ENCODE assay signal across 8 mouse cellular contexts in genomic region chr12:111696239-111696638, GRCm38 (mm10). TPM values are rescaled to one million over a fixed set of nuclear protein-coding genes. Genes with fewer than 3 reads are reported as not detected.
DNase-seq lines count a peak whose midpoint lies in the region; ATAC-seq and TF ChIP-seq lines count a peak whose summit lies in the region.

No protein-coding gene starts in this region.

- no peaks in the 10 kb centered on the region for H3K79me2 ChIP-seq in C2C12 (ENCODE audit: control insufficient read depth, insufficient read depth)

- peak overlapping the region; percentile 70 for H3K27ac ChIP-seq in gastrocnemius, adult 2 months
- no peak overlapping the region for H3K27ac ChIP-seq in liver, embryonic 12.5 days

- H3K9ac ChIP-seq in liver, embryonic 12.5 days = no peak overlapping the region

- H3K9me3 ChIP-seq in liver, embryonic 12.5 days (replicated peaks) = no peaks in the 10 kb centered on the region

- H3K27me3 ChIP-seq in C2C12 (ENCODE audit: control insufficient read depth, insufficient read depth, insufficient read length) = no peaks in the 10 kb centered on the region
- H3K27me3 ChIP-seq in liver, embryonic 12.5 days (replicated peaks) = 0 out of 2 replicates have a peak, but pooled peaks cover 3% of the 10 kb centered on the region

- H3K36me3 ChIP-seq in C2C12 (ENCODE audit: control insufficient read depth, insufficient read depth) = no peaks in the 10 kb centered on the region
- H3K36me3 ChIP-seq in liver, embryonic 12.5 days = no peaks in the 10 kb centered on the region

- H3K4me1 ChIP-seq in liver, embryonic 12.5 days = peaks cover 39% of the 10 kb centered on the region

- no peak overlapping the region for H3K4me2 ChIP-seq in liver, embryonic 12.5 days

- peak; percentile 70 for ATAC-seq in inflammation-experienced regulatory T-cells, adult 6 months
- ATAC-seq in liver, embryonic 12.5 days = peak; percentile 5; the same call in 1 of the 2 replicates

- no peaks in the 10 kb centered on the region for H3K79me3 ChIP-seq in C2C12 (ENCODE audit: low read depth)

- no peak overlapping the region for H3K4me3 ChIP-seq in C2C12 (ENCODE audit: insufficient read depth, poor library complexity, severe bottlenecking)
- H3K4me3 ChIP-seq in gastrocnemius, adult 2 months = no peak overlapping the region
- H3K4me3 ChIP-seq in liver, embryonic 12.5 days = no peak overlapping the region

- H3ac ChIP-seq in C2C12 (ENCODE audit: control insufficient read depth, insufficient read length, low read depth) = no peak overlapping the region

- intact Hi-C loops in gastrocnemius, adult 2 months (cut with DNase I) = loop anchor here (1.0 to 5.0 kb wide), 2 partner anchors 28 to 36 kb away; no protein-coding TSS in a partner anchor

- TF ChIP-seq CTCF in C2C12 (IDR thresholded peaks at IDR 0.05; ENCODE audit: control insufficient read depth, insufficient read depth, insufficient read length) = peak; percentile 0
- TF ChIP-seq CTCF in gastrocnemius, adult 2 months (IDR thresholded peaks at IDR 0.05) = peak; percentile 72

- peak; percentile 79 for DNase-seq in MN1 (ENCODE audit: low spot score)
- DNase-seq in cerebellum, postnatal 14 days = peak; percentile 89 to 92
- peak; percentile 65 for DNase-seq in gastrocnemius, adult 2 months
- DNase-seq in naive thymus-derived CD4-positive, alpha-beta T cell, adult 2 months (ENCODE audit: low read depth) = peak; percentile 92
- peak; percentile 62 to 75 for DNase-seq in thymus, postnatal 10 days (ENCODE audit: low spot score in 2 of 2)

- WGBS in liver, embryonic 12.5 days (ENCODE audit: insufficient replicate concordance) = 22% methylated on average over 6 of the region's 6 CpGs

TF ChIP-seq in C2C12, 6 proteins besides CTCF, POLR2A, EP300 and RAD21:
- TF ChIP-seq CEBPB (IDR thresholded peaks at IDR 0.05; ENCODE audit: low read depth) (no peak), MYOG (IDR thresholded peaks at IDR 0.05; ENCODE audit: control insufficient read depth, extremely low read depth, insufficient read length) (peak; percentile 29), MYOD1 (IDR thresholded peaks at IDR 0.05; ENCODE audit: control insufficient read depth, insufficient read length, low read depth) (peak; percentile 81)

RNA-seq across cellular contexts. Expression of gene Bag5, which starts 16.8 kb away (rescaled TPM):
- polyA plus RNA-seq in C2C12 (2012; fragmentation: generic; extraction: Trizol) = 20.6 TPM
- total RNA-seq in gastrocnemius, adult 2 months (2021) = 10 to 100 TPM; 14.7 to 19.2 TPM
- 10 to 100 TPM; 22.0 to 40.1 (median 36.7) TPM for polyA plus RNA-seq in inflammation-experienced regulatory T-cells, adult 6 months (2017; shearing (Covaris generic))
- 28.4 and 28.5 TPM in 2 replicates for polyA plus RNA-seq in liver, embryonic 12.5 days (2016; fragmentation: Nextera tagmentation; extraction: Ambion mirVana)

RNA-seq across cellular contexts. Expression of gene Apopt1, which starts 16.8 kb away (rescaled TPM):
- 29.9 TPM for polyA plus RNA-seq in C2C12 (2012; fragmentation: generic; extraction: Trizol)
- total RNA-seq in gastrocnemius, adult 2 months (2021) = 10 to 100 TPM; 37.4 to 46.7 TPM
- polyA plus RNA-seq in inflammation-experienced regulatory T-cells, adult 6 months (2017; shearing (Covaris generic)) = 10 to 100 TPM; 55.8 to 85.0 (median 74.3) TPM
- 36.3 and 36.5 TPM in 2 replicates for polyA plus RNA-seq in liver, embryonic 12.5 days (2016; fragmentation: Nextera tagmentation; extraction: Ambion mirVana)

RNA-seq across cellular contexts. Expression of gene Trmt61a, which starts 18.3 kb away (rescaled TPM):
- 32.1 TPM for polyA plus RNA-seq in C2C12 (2012; fragmentation: generic; extraction: Trizol)
- 1 to 10 TPM; 3.1 to 3.8 TPM for total RNA-seq in gastrocnemius, adult 2 months (2021)
- 1 to 10 TPM; 3.2 to 4.4 (median 3.3) TPM for polyA plus RNA-seq in inflammation-experienced regulatory T-cells, adult 6 months (2017; shearing (Covaris generic))
- polyA plus RNA-seq in liver, embryonic 12.5 days (2016; fragmentation: Nextera tagmentation; extraction: Ambion mirVana) = 19.4 and 20.9 TPM in 2 replicates

RNA-seq across cellular contexts. Expression of gene Ckb, which starts 24.1 kb away (rescaled TPM):
- 61.4 TPM for polyA plus RNA-seq in C2C12 (2012; fragmentation: generic; extraction: Trizol)
- 10 to 100 TPM in 1 of 2 experiments, 1 to 10 TPM in 1; 6.7 to 10.8 TPM for total RNA-seq in gastrocnemius, adult 2 months (2021)
- polyA plus RNA-seq in inflammation-experienced regulatory T-cells, adult 6 months (2017; shearing (Covaris generic)) = 10 to 100 TPM; 24.2 to 37.2 (median 31.8) TPM
- 54.1 and 54.6 TPM in 2 replicates for polyA plus RNA-seq in liver, embryonic 12.5 days (2016; fragmentation: Nextera tagmentation; extraction: Ambion mirVana)
